15 mouse cellular contexts compared by ENCODE assay signal in the genomic region with DNA sequence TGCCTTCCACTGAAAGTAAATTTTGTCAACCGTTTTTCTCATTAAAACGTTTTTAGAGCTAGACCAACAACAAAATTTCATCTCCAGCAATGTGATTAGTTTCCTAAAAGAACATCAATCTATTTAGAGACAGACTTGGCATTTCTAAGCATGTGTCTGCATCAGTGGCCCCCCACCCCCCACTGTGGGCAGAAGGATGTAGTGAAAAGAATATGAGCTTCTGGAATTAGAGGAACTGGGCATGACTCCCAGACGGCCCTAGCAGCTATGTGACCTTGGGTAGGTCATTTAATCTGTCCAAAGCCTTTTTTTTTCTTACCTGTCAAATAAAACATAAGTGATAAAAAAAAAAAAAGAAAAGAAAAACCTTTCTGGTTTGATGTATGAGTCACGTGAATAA.
DNase-seq lines count a peak whose midpoint lies in the region; ATAC-seq and TF ChIP-seq lines count a peak whose summit lies in the region.
"Had no signal": no experiment of that assay in that cellular context is flagged by ENCODE, and none has a peak within 500 bp of the region (broad histone marks: within the 10 kb centered on the region; RNA-seq: fewer than 3 reads in every experiment).

No protein-coding gene starts in this region.

- 65% methylated on average over 4 of the region's 4 CpGs for WGBS in heart, embryonic 12.5 days
- 68% methylated on average over 4 of the region's 4 CpGs for WGBS in kidney, embryonic 14.5 days

- H3K36me3 ChIP-seq in heart, embryonic 12.5 days, result no peaks in the 10 kb centered on the region
- no peaks in the 10 kb centered on the region for H3K36me3 ChIP-seq in kidney, embryonic 14.5 days (ENCODE audit: control insufficient read depth, insufficient read depth, low read length)
- H3K36me3 ChIP-seq: forebrain, embryonic 15.5 days; hindbrain, embryonic 10.5 days; limb, embryonic 13.5 days; neural tube, embryonic 12.5 days had no signal

- H3K27me3 ChIP-seq in heart, embryonic 12.5 days (replicated peaks), result no peaks in the 10 kb centered on the region
- no peaks in the 10 kb centered on the region for H3K27me3 ChIP-seq in kidney, embryonic 14.5 days (ENCODE audit: control insufficient read depth, insufficient read depth, low read length)
- H3K27me3 ChIP-seq: forebrain, embryonic 15.5 days; limb, embryonic 13.5 days; neural tube, embryonic 12.5 days had no signal

- H3K4me1 ChIP-seq in heart, embryonic 12.5 days (replicated peaks), result no peaks in the 10 kb centered on the region
- no peaks in the 10 kb centered on the region for H3K4me1 ChIP-seq in kidney, embryonic 14.5 days (ENCODE audit: control insufficient read depth, insufficient read depth, low read length)
- H3K4me1 ChIP-seq: forebrain, embryonic 15.5 days; hindbrain, embryonic 10.5 days; limb, embryonic 13.5 days; neural tube, embryonic 12.5 days had no signal

- DNase-seq in heart, adult 9 months (ENCODE audit: low spot score in 2 of 2), result peak; percentile 2 to 12
- DNase-seq in kidney, postnatal 25 days, result peak; percentile 18 to 54
- peak; percentile 69 for DNase-seq in gastrocnemius, adult 2 months
- DNase-seq in spleen, adult 18-20 months, result no peak
- no peak for DNase-seq in embryo, embryonic 9.5 days (ENCODE audit: extremely low spot score)
- DNase-seq: cerebellum, adult 8-10 months; embryo, embryonic 11 days; lung, postnatal 14 days; right cerebral cortex, postnatal 25 days had no signal

- H3K4me3 ChIP-seq in heart, embryonic 12.5 days, result no peak overlapping the region
- H3K4me3 ChIP-seq in kidney, embryonic 14.5 days (ENCODE audit: low read length), result no peak overlapping the region
- no peak overlapping the region for H3K4me3 ChIP-seq in gastrocnemius, adult 2 months
- H3K4me3 ChIP-seq: forebrain, embryonic 15.5 days; hindbrain, embryonic 10.5 days; limb, embryonic 13.5 days; neural tube, embryonic 12.5 days had no signal

- no peak overlapping the region for H3K4me2 ChIP-seq in heart, embryonic 12.5 days
- H3K4me2 ChIP-seq in kidney, embryonic 14.5 days (replicated peaks; ENCODE audit: low read depth, low read length), result no peak overlapping the region
- H3K4me2 ChIP-seq: forebrain, embryonic 15.5 days; limb, embryonic 13.5 days; neural tube, embryonic 12.5 days had no signal

- ATAC-seq in heart, embryonic 12.5 days (ENCODE audit: insufficient number of reproducible peaks, low FRiP score), result no peak
- no peak for ATAC-seq in kidney, embryonic 14.5 days (ENCODE audit: low FRiP score, low TSS enrichment)
- ATAC-seq: forebrain, embryonic 15.5 days had no signal

- TF ChIP-seq CTCF in gastrocnemius, adult 2 months (IDR thresholded peaks at IDR 0.05), result no peak

- intact Hi-C loops in gastrocnemius, adult 2 months (cut with DNase I), result loop anchor here (5.0 kb wide), 1 partner anchor 87 kb away; the partner anchor contains the start of gene Mycbp2

- no peaks in the 10 kb centered on the region for H3K9me3 ChIP-seq in heart, embryonic 12.5 days (replicated peaks)
- H3K9me3 ChIP-seq in kidney, embryonic 14.5 days (ENCODE audit: control insufficient read depth, low read length), result no peaks in the 10 kb centered on the region
- H3K9me3 ChIP-seq: forebrain, embryonic 15.5 days; hindbrain, embryonic 10.5 days; neural tube, embryonic 12.5 days had no signal

- no peak overlapping the region for H3K27ac ChIP-seq in heart, embryonic 12.5 days (ENCODE audit: poor library complexity, severe bottlenecking)
- H3K27ac ChIP-seq in kidney, embryonic 14.5 days (ENCODE audit: low read depth, low read length), result no peak overlapping the region
- H3K27ac ChIP-seq in gastrocnemius, adult 2 months, result peak overlapping the region; percentile 39
- H3K27ac ChIP-seq: forebrain, embryonic 15.5 days; hindbrain, embryonic 10.5 days; limb, embryonic 13.5 days; neural tube, embryonic 12.5 days had no signal

- no peak overlapping the region for H3K9ac ChIP-seq in heart, embryonic 12.5 days
- H3K9ac ChIP-seq in kidney, embryonic 14.5 days (ENCODE audit: low read depth, low read length), result no peak overlapping the region
- H3K9ac ChIP-seq: forebrain, embryonic 15.5 days; limb, embryonic 13.5 days; neural tube, embryonic 12.5 days had no signal

Comparison
In these comparisons a context has a peak if more than half of its experiments do, and no peak if none do; other contexts are left out.
1. DNase-seq: peak in heart, adult 9 months (2 of 2), kidney, postnatal 25 days (2 of 2) and gastrocnemius, adult 2 months (single experiment); none in spleen, adult 18-20 months (0 of 2) and embryo, embryonic 9.5 days (single experiment).